Mouse (Mus musculus): Measurements from ENCODE around the gene Agap2.

GRCm38 (mm10) chr10:127135118-127135836 lies 60.2 kb downstream of the Agap2 start:
- TF ChIP-seq EP300 (optimal IDR thresholded peaks at IDR 0.05): no peak
- TF ChIP-seq CTCF (IDR thresholded peaks at IDR 0.05; ENCODE audit: low read depth): no peak

All from stomach, postnatal 0 days (tissue).